In genomic region chr2:164507811-164508210, GRCm38 (mm10) we compare ENCODE assay signal across 28 mouse cellular contexts. TPM values are rescaled to one million over a fixed set of nuclear protein-coding genes. Genes with fewer than 3 reads are reported as not detected.
A peak's percentile ranks its signal among the peaks of the same experiment; 100 is the strongest.
DNase-seq lines count a peak whose midpoint lies in the region; ATAC-seq and TF ChIP-seq lines count a peak whose summit lies in the region.
"Had no signal": no experiment of that assay in that cellular context is flagged by ENCODE, and none has a peak within 500 bp of the region (broad histone marks: within the 10 kb centered on the region; RNA-seq: fewer than 3 reads in every experiment).

No protein-coding gene starts in this region.

- no peak overlapping the region for H3K9ac ChIP-seq in kidney, embryonic 14.5 days (ENCODE audit: low read depth, low read length)
- H3K9ac ChIP-seq: embryonic facial prominence, embryonic 12.5 days; forebrain, embryonic 12.5 days had no signal

- intact Hi-C loops in gastrocnemius, postnatal 14 days (cut with DNase I; ENCODE audit: low total_unique reads) = no loop called here

- H3K27ac ChIP-seq in testis, adult 2 months (ENCODE audit: control insufficient read depth, insufficient read depth, low read depth, low read length) = peak overlapping the region; percentile 80
- H3K27ac ChIP-seq in kidney, embryonic 14.5 days (ENCODE audit: low read depth, low read length) = no peak overlapping the region
- H3K27ac ChIP-seq: embryonic facial prominence, embryonic 10.5 days; embryonic facial prominence, embryonic 12.5 days; forebrain, embryonic 12.5 days had no signal

- no peak for TF ChIP-seq CTCF in testis, adult 2 months (IDR thresholded peaks at IDR 0.05; ENCODE audit: control insufficient read depth, insufficient read depth, insufficient replicate concordance, low read depth, low read length)

- 91% methylated on average over 19 of the region's 19 CpGs for WGBS in kidney, embryonic 14.5 days

- no peak for DNase-seq in testis, postnatal 10 days (ENCODE audit: low spot score)
- DNase-seq in ES-CJ7 (ENCODE audit: low read depth, low spot score) (peak; percentile 75), ZHBTc4 (ENCODE audit: low read depth, low spot score) (peak; percentile 87)
- DNase-seq in gastrocnemius, postnatal 14 days = no peak
- DNase-seq: adrenal gland, adult 8-10 months; adrenal gland, postnatal 14 days; adrenal gland, postnatal 36 days; B cell, adult 2 months; cerebellum, adult 11-12 months; cerebellum, adult 2 months; cerebellum, adult 9-10 months; cerebellum, postnatal 10 days; cerebellum, postnatal 25 days had no signal

- peaks cover 5% of the 10 kb centered on the region; the same call in 1 of the 2 replicates for H3K4me1 ChIP-seq in testis, adult 2 months (ENCODE audit: control insufficient read depth, insufficient read depth, low read length)
- no peaks in the 10 kb centered on the region for H3K4me1 ChIP-seq in kidney, embryonic 14.5 days (ENCODE audit: control insufficient read depth, insufficient read depth, low read length)
- H3K4me1 ChIP-seq: embryonic facial prominence, embryonic 12.5 days; forebrain, embryonic 12.5 days had no signal

- H3K27me3 ChIP-seq in testis, adult 2 months (ENCODE audit: control insufficient read depth, insufficient read depth, low read length) = no peaks in the 10 kb centered on the region
- H3K27me3 ChIP-seq in kidney, embryonic 14.5 days (ENCODE audit: control insufficient read depth, insufficient read depth, low read length) = no peaks in the 10 kb centered on the region
- H3K27me3 ChIP-seq: CH12.LX; embryonic facial prominence, embryonic 12.5 days; forebrain, embryonic 12.5 days had no signal

- peaks cover 7% of the 10 kb centered on the region; the same call in 1 of the 2 replicates for H3K9me3 ChIP-seq in kidney, embryonic 14.5 days (ENCODE audit: control insufficient read depth, low read length)
- H3K9me3 ChIP-seq: forebrain, embryonic 12.5 days had no signal

- no peak for ATAC-seq in kidney, embryonic 14.5 days (ENCODE audit: low FRiP score, low TSS enrichment)
- ATAC-seq: CD4-positive, CD25-positive, alpha-beta regulatory T cell, adult 4 months; forebrain, embryonic 14.5 days; forebrain, embryonic 16.5 days had no signal

- H3K36me3 ChIP-seq in testis, adult 2 months (ENCODE audit: control insufficient read depth, insufficient read depth, low read length) = peaks cover under 1% of the 10 kb centered on the region; the same call in 1 of the 2 replicates
- peaks cover 39% of the 10 kb centered on the region for H3K36me3 ChIP-seq in kidney, embryonic 14.5 days (ENCODE audit: control insufficient read depth, insufficient read depth, low read length)

- TF ChIP-seq POLR2A in testis, adult 2 months (IDR thresholded peaks at IDR 0.05; ENCODE audit: control insufficient read depth, low read depth, low read length) = peak; percentile 66; the same call in 1 of the 2 replicates

- H3K4me3 ChIP-seq in testis, adult 2 months (ENCODE audit: control insufficient read depth, low read depth, low read length) = peak overlapping the region; percentile 87
- H3K4me3 ChIP-seq in kidney, embryonic 14.5 days (ENCODE audit: low read length) = no peak overlapping the region
- H3K4me3 ChIP-seq: embryonic facial prominence, embryonic 10.5 days; embryonic facial prominence, embryonic 12.5 days; forebrain, embryonic 12.5 days had no signal

- no peak overlapping the region for H3K4me2 ChIP-seq in kidney, embryonic 14.5 days (replicated peaks; ENCODE audit: low read depth, low read length)
- H3K4me2 ChIP-seq: embryonic facial prominence, embryonic 12.5 days; forebrain, embryonic 12.5 days had no signal

RNA-seq across cellular contexts. Expression of gene Pigt, which starts 10.5 kb away (rescaled TPM):
- 77.6 and 85.6 TPM in 2 replicates for polyA plus RNA-seq in testis, adult 2 months (2012; rRNA removed)
- total RNA-seq in gastrocnemius, postnatal 14 days (2021) = 10 to 100 TPM; 36.8 to 41.0 TPM
- polyA plus RNA-seq in kidney, embryonic 14.5 days (2014; fragmentation: Nextera tagmentation; extraction: Ambion mirVana) = 70.7 and 79.2 TPM in 2 replicates

RNA-seq across cellular contexts. Expression of gene Dbndd2, which starts 21.9 kb away (rescaled TPM):
- 16.5 and 17.0 TPM in 2 replicates for polyA plus RNA-seq in testis, adult 2 months (2012; rRNA removed)
- total RNA-seq in gastrocnemius, postnatal 14 days (2021) = 10 to 100 TPM; 14.6 to 20.6 TPM
- 12.4 and 14.7 TPM in 2 replicates for polyA plus RNA-seq in kidney, embryonic 14.5 days (2014; fragmentation: Nextera tagmentation; extraction: Ambion mirVana)

RNA-seq across cellular contexts. Expression of gene Trp53tg5, which starts 34.3 kb away (rescaled TPM):
- 97.8 and 104 TPM in 2 replicates for polyA plus RNA-seq in testis, adult 2 months (2012; rRNA removed)
- not detected for total RNA-seq in gastrocnemius, postnatal 14 days (2021)
- polyA plus RNA-seq in kidney, embryonic 14.5 days (2014; fragmentation: Nextera tagmentation; extraction: Ambion mirVana) = not detected in 2 replicates
- total RNA-seq: adrenal gland, adult 18-20 months; adrenal gland, adult 8-10 months; adrenal gland, postnatal 14 days; adrenal gland, postnatal 36 days; CH12.LX; MEL had no signal
- polyA plus RNA-seq: CD4-positive, CD25-positive, alpha-beta regulatory T cell, adult 4 months; cerebellum, adult 2 months; cortical plate, adult 2 months; embryonic facial prominence, embryonic 10.5 days; embryonic facial prominence, embryonic 12.5 days; embryonic facial prominence, embryonic 14.5 days; forebrain, embryonic 12.5 days; forebrain, embryonic 14.5 days; forebrain, embryonic 16.5 days; frontal cortex, adult 2 months had no signal

RNA-seq across cellular contexts. Expression of gene Gm20458, which starts 47.0 kb away (rescaled TPM):
- polyA plus RNA-seq in testis, adult 2 months (2012; rRNA removed) = 5.0 and 5.6 TPM in 2 replicates
- 1 to 10 TPM in 1 of 2 experiments, under 1 TPM in 1; 0.62 to 2.6 TPM for total RNA-seq in gastrocnemius, postnatal 14 days (2021)
- polyA plus RNA-seq in kidney, embryonic 14.5 days (2014; fragmentation: Nextera tagmentation; extraction: Ambion mirVana) = 7.1 and 8.4 TPM in 2 replicates
- total RNA-seq: ES-E14 had no signal
- polyA plus RNA-seq: CD4-positive, CD25-positive, alpha-beta regulatory T cell, adult 4 months had no signal

RNA-seq across cellular contexts. Expression of gene Sys1, which starts 51.0 kb away (rescaled TPM):
- polyA plus RNA-seq in testis, adult 2 months (2012; rRNA removed) = 26.1 and 26.4 TPM in 2 replicates
- 10 to 100 TPM; 15.0 to 15.6 TPM for total RNA-seq in gastrocnemius, postnatal 14 days (2021)
- 66.8 and 69.4 TPM in 2 replicates for polyA plus RNA-seq in kidney, embryonic 14.5 days (2014; fragmentation: Nextera tagmentation; extraction: Ambion mirVana)

Comparison
In these comparisons a context has a peak if more than half of its experiments do, and no peak if none do; other contexts are left out.
1. DNase-seq: peak in ES-CJ7 (single experiment) and ZHBTc4 (single experiment); none in testis, postnatal 10 days (single experiment) and gastrocnemius, postnatal 14 days (single experiment).
2. RNA of gene Trp53tg5, which starts 34.3 kb away (polyA plus RNA-seq): 97.8 to 104 TPM in testis, adult 2 months; not detected in kidney, embryonic 14.5 days; every median in the first group is over 10 times any median in the second.